Mouse (Mus musculus): ENCODE measurements around the gene Plk5.

DNA sequence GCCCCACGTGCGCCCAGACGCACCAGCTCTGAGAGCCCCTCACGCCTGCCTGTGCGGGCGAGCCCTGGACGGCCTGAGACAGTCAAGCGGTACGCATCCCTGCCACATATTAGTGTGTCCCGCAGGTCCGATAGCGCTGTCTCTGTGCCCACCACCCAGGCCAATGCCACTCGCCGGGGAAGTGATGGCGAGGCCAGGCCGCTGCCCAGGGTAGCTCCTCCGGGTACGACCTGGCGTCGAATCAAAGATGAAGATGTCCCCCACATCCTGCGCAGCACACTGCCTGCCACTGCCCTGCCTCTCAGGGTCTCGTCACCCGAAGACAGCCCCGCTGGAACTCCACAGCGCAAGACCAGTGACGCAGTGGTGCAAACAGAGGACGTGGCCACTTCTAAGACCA, 40.9 kb upstream of the Plk5 start:
- no peak for TF ChIP-seq ZMIZ1 (IDR thresholded peaks at IDR 0.05; ENCODE audit: low read depth, low read length)
- no peak for TF ChIP-seq UBTF (IDR thresholded peaks at IDR 0.05; ENCODE audit: borderline replicate concordance, insufficient read depth, low read depth, low read length)
- no peak for TF ChIP-seq CTCF (IDR thresholded peaks at IDR 0.05 in 2 of 3, conservative IDR thresholded peaks at IDR 0.05 in 1 of 3; ENCODE audit: control insufficient read depth in 1 of 3, insufficient read depth in 1 of 3, low read depth in 2 of 3, low read length in 3 of 3, poor library complexity in 1 of 3, severe bottlenecking in 1 of 3)
- no peak for TF ChIP-seq POLR2AphosphoS2 (IDR thresholded peaks at IDR 0.05; ENCODE audit: low read length)
- TF ChIP-seq USF1 (IDR thresholded peaks at IDR 0.05; ENCODE audit: low read depth, low read length): no peak
